Mouse (Mus musculus) neutrophil, adult 5-6 weeks (primary cell): ENCODE results near the gene Ppm1h. TPM values are rescaled to one million over a fixed set of nuclear protein-coding genes. Genes with fewer than 3 reads are reported as not detected.

Source experiments
- ATAC-seq: fragments of 151-379, 151-347 bp; 2 replicates; pipeline ENCODE4 v1.8.0; 2017; ENCODE audit warnings: mild to moderate bottlenecking, moderate TSS enrichment; ENCODE audit not compliant: insufficient number of reproducible peaks, poor library complexity, low FRiP score, severe bottlenecking; ENCODE audit errors: extremely low read depth
- total RNA-seq: library from RNA; stranded (forward); fragments of 200-1000 nt; gene quantifications from 2 replicates; pipeline ENCODE4 v1.2.3, GENCODE M21; 2017

Gene Ppm1h
- 28.0 and 33.0 TPM in 2 replicates for total RNA-seq

DNA sequence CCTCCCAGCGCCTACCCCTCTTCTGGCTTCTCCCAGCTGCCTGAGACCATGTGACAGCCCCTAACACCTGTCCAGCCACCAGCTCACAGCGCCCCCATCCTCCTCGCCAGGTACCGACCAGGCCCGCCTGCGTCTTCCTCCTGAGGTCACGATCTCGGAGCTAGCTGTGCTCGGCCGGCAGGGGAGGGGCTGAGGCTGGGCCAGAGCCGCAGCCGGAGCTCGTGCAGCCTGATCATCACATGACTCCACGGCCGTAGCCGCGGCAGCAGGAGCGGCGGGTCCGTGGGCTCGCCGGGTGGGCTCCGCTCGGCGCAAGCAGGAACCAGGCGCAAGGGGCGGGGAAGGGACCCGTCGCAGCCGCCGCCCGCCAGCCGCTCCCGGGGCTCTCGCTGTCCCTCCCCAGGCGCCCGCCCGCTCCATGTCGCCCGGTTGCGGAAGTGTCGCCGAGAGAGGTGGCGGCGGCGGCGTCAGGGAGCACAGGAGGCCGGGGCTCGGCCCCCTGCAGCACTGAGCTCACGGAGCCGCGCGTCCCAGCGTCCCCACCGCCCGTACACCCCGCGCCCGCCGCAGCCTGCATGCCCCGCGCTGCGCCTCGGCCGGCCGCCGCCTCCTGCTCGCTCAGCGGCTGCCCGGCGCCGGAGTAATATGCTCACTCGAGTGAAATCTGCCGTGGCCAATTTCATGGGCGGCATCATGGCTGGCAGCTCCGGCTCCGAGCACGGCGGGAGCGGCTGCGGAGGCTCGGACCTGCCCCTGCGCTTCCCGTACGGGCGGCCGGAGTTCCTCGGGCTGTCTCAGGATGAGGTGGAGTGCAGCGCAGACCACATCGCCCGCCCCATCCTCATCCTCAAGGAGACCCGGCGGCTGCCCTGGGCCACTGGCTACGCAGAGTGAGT lies at the start of gene Ppm1h:
Ppm1h (plus strand) TSS at position 222 of the 896 bp plus-strand sequence.
- ATAC-seq = peak; percentile 80

DNA sequence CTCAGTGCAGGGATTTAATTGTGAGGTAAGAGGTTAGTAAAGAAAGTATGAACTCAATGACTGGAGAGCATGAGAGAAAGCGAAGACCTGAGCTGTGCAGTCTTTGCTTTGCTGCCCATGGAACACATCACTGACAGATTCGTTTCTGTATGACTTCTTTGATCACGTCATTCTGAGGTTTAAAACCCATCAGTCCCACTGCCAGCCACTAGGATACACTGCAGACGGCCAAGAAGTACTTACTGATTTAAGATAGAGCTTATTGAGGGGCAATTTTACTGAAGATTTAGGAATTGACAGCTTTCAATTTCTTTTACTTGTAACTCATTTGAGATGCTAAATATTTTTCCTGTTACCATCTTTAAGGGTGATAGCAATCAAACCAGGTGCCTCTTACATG lies 49.6 kb upstream of the Ppm1h start:
- ATAC-seq = no peak

DNA sequence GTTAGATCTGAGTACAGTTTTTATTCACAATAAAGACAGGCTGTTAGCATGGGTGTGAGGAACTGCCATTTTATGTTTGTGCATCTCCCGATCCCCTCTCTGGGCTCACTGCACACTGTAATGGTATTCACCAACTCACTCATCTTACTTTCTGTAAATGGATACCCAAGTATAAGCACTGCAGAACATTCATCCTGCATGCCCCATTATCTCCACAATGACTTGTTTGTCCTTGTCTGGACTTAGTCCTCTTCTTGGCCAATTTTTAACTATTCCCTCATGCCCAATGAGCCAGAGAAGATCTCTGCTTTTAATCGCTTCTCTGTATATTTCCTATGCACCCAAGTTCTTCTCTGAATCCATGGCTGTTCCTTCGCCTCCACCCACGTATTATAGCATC lies 38.7 kb upstream of the Ppm1h start:
- ATAC-seq = no peak

DNA sequence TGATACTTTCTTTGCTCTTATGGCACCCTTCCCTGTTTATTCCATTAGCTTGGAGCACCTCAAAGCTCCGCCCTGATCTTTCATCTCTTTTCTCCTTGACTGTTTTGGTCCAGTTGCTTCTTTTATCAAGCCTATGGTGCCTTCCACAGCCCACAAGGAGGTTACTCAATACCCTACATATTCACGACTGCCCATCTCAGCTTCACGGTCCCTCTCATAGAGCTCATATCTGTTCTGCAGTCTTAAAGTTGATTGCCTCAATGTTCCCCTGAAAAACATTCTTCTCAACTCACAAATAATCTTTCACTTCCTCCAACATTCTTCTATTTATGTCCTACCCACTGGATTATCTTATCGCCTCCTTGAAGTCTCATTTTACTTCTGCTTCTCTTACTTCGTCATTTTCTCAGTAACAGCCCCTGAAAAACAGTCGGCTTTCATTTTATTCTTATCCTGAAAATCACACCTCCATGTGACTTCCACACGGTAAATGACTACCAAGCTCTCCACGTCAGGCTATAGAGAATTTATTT lies 37.2 kb upstream of the Ppm1h start:
- ATAC-seq = no peak

DNA sequence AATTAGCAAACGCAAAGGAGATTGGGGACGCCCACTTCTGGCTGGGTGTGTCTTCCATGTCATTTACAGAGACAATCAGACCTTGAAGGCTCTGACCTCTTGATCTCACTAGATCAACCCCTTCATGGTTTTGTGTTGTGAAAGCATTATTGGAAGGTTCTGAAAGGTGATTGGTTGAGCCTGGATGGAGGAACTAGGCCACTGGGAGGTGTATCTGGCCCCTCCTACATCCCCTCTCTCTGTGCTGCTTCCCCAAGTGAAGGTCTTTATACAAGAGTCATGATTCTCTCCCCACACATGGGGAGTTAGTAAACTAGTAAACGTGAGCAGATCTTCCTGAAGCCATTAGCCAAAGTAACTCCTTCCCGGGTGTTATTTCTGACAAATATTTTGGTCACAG lies 36.4 kb upstream of the Ppm1h start:
- ATAC-seq = no peak

DNA sequence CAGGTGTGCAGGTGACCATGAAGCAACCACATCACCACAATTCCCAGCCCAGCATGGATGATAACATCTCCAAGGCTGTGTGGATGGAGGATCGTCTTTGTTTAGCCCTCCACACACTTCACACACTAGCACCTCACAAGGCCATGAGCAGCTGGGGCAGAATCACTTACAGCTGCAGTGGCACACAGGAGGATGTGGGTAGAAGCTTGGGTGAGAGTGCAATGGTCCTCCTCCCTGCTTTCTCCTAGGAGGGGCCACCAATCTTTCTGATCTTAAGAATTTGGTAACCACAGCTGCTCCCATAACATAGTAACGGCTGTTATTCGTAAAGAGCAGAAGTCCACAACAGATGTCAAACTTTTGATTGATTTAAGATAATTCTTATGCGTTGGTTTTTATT lies 26.6 kb upstream of the Ppm1h start:
- ATAC-seq = peak; percentile 67; the same call in 1 of the 2 replicates

DNA sequence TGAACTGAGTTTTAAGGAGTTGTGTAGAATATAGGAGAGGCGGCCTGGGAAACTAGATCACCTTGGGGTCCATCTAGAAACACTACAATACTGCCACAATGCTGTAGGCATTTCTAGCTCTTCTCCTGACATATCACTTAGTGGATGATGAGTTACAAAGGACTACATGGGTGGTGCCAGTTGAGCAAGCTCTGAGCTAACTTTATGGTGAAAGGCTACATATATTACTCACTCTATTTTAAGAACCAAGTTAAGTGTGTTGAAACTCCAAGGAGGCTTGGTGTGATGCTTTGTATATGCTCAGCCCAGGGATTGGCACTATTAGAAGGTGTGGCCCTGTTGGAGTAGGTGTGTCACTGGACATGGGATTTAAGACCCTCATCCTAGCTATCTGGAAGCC lies 26.0 kb upstream of the Ppm1h start:
- ATAC-seq = no peak

DNA sequence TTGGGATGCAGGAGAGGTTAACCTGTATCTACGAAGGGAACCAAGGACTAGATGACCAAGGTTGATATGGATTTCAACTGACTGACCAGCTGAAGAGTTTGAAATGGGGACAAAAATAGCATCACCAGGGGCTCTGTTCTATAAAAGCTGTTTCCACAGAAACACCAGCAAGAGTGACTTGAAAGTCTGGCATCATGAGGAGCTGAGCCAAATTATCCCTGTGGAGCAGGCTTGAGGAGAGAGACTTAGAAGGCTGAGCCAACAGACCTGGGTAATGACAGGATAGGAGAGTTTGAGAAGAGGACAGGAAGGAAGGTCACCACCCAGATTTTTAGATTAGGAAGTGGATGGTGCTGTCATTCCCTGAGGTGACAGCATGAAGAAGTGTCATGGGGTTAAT lies 12.9 kb upstream of the Ppm1h start:
- no peak for ATAC-seq

DNA sequence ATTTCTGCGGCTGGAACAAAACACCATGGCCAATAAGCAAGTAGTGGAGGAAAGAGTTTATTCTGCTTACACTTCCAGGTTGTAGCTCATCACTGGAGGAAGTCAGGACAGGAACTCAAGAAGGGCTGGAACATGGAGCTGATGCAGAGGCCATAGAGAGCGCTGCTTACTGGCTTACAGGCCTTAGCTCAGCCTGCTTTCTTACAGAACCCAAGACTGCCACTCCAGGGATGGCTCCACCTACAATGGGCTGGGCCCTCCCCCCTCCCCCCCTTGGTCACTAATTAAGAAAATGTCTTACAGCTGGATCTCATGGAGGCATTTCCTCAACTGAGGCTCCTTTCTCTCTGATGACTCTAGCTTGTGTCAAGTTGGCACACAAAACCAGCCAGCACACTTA lies 7.3 kb upstream of the Ppm1h start:
- ATAC-seq = no peak

DNA sequence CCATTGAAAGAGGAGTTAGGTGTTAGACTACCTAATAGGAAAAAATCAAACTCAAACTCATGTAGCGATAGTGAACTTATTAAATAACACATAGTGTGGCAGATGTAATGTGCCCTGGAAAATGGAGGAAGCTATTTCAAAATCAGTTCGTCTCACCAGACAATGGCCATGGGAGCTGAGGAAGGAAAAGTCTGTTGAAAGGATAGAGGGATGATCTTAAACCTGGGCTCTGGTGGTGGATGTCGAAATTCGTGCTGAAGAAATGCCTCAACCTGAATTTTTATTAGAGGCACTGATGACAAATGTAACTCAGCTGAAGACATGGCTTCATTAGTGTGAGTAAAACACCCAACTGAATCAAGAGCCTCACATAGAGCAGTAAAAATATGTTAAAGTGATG lies 6.5 kb upstream of the Ppm1h start:
- ATAC-seq = no peak

DNA sequence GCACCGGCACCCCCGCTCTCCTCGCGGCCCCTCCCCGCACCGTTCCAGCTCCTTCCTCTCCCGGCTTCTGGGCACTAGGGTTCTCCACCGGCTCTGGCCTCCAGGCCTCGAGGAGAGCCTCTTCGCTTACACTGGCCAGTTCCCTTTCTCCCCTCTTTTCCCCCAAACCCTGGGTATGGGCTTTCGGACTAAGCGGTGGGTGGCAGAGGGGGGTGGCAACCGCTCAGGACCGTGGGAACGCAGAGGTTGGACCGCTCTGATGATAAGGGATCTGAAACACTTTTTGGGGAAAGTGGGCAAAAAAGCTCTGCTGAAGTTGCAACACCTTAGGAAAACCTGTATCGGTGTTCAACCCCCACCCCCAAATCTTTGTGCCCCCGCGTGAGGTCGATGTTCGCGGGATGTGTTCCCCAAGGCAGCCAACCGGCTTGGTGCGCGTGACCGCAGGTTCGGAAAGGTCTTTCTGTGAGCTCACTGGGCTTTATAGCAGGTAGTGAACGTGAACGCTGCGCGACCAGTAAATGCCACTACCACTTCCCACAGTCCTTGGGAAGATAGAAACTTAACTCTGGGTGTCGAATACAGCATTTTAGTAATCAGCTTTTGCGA lies 979 bp downstream of the Ppm1h start:
- ATAC-seq = 0 out of 2 replicates have a peak, but pooled peaks have one; percentile 38

DNA sequence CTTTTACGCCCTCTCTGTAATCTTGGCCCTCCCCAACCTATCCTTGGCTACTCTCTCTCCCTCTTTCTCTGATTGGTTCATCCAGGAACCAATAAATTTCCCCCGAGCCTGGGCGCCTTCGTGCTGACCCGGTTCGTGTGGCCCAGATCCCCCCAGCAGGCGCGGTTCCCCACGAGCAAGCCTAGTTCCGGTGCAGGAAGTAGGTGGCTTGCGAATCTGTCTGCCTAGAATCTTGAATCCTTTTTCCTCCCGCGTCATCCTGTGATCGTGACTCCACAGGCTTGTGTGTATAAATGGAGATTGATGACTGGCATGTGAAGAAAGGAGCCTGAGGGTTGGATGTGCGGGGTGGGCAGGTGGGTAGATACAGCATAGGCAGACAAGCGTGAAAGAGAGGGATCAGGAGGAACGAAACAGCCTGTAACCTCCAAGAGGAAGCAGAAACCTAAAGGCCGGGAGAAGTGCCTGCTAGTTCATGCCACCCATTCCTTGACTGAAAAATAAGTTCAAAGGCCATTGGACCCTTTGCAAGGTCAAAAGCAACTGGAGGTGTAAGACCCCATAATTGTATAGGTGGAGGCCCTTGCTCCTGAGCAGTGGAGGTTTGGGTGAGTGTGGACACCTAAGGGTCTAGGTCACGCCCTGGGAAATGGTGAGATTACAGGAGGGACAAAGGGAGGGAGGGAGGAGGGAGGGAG lies 2.0 kb downstream of the Ppm1h start:
- ATAC-seq = no peak

DNA sequence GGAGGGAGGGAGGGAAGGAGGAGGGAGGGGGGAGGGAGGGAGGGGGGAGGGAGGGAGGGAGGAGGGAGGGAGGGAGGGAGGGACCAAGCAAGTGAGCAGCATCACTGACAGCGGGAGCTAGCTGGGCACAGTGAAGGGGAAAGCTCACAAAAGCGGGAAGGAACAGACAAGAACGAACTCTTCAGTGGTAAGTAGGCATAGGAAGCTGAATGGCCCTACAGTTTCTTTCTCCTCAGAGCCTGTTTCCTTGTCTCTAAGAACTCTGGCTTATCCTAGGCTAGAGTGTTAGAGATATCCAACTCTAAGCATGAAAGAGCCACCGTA lies 2.5 kb downstream of the Ppm1h start:
- no peak for ATAC-seq

DNA sequence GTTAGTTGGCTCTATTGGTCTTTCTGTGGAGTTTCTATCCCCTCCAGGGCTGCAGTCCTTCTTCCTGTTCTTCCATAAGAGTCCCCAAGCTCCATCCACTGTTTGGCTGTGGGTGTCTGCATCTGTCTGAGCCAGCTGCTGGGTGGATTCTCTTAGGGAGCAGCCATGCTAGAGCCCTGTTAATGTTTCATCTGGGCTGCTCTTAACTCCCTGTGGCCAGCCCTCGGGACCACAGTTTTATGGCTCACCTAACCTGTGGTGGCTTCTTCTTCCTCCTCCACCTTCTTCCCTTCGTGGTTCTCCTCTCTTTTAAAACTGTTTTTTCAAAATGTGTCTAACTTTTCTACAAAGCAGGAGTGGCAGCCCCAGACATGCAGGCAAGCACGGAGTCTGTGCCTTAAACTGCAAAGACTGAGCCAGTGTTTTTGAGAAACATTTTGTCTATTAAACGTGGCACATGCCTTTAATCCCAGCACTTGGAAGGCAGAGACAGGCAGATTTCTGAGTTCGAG lies 5.3 kb downstream of the Ppm1h start:
- no peak for ATAC-seq

DNA sequence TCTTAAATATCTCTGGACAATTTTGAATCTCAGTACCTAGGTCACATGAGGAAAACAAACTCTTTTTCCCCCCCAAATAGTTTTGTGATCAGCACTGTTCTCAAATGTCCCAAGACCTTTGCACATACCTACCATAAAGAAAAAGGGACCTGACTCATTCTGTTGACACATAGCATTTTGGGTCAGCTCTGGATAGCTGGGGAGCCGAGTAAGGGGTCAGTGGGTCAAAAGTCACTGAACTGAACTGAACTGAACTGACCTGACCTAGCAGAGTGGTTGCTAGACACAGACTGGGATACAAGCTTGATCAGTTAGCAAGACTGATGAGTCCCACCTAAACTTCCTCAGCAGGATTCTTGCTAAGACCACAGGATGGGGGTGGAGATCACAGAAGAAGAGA lies 6.7 kb downstream of the Ppm1h start:
- ATAC-seq = no peak

DNA sequence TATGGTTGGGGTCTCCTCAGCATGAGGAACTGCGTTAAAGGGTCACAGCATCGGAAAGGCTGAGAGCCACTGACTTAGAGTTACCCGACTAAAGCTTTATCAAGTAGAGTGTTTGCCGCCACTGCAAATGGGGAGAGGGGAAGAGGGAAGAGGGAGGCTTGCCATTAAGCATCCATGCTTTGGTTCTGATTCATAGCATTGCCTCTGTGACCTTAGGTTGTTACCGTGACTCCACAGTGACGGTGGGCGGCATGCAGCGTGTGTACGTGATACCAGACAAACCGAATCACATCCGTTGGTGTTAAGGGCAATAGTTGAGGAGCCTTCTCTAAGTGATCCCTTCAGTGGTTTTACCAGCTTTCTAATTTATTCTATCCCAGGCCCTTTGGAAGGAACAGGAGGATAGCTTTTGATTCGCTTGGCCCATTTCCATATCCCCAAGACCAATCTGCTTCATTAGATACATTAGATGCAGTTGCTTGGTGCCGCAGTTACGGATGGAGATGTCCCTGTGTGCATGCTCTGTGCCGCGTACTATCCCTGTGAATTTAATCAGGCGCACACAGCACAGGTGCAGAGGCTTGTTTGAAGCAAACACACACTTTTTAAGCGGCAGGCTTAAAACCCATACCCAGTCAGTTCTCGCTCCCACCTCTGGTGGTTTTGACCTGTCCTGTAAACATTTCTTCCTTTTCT lies 7.4 kb downstream of the Ppm1h start:
- ATAC-seq = no peak

DNA sequence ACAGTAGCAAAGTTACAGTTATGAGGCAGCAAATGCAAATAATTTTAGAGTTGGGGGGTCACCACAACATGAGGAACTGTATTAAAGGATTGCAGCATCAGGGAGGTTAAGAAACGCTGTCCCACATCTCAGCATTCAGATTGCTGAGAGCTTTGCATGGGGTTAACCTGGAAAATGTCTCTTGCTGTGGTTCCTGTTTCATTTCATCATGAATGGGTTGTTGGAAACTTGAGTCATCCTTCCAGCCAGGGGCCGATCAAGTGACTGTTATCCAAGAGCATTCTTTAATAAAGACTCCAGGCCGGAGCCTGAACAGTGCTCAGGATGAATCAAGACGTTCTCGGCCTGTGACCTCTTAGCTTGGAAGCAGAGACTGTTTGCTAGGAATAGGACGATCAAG lies 12.1 kb downstream of the Ppm1h start:
- ATAC-seq = no peak

DNA sequence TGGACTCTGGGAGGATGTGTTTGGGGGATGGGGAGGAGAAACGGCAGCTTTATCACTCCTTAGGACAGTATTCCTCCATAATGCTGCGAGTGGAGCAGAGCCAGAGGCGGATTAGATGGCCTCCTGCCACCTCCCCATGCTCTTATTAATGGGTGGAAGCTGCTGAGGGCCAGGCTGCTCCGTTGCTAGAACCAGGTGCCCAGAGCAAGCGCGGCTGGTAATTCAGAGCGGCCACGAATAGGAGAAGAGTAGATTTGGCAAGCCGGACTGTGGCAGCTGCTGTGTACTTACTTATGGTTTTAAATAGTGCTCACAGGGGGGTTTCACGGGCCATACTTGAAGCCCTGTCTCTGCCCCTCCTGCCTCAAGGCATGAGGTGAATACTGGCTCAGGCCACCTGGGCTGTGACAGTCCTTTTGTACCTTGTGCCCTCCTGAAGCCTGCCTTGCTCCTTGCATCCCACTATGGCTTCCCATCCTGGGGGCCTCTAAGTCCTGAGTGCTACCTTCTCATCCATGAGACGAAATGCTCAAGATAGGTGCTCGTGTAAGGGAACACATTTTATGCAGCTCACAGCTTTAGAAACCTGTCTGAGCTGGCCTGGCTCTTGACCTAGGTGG lies 14.7 kb downstream of the Ppm1h start:
- no peak for ATAC-seq
